Mouse (Mus musculus): Measurements from ENCODE around the gene Ccdc13.

DNA sequence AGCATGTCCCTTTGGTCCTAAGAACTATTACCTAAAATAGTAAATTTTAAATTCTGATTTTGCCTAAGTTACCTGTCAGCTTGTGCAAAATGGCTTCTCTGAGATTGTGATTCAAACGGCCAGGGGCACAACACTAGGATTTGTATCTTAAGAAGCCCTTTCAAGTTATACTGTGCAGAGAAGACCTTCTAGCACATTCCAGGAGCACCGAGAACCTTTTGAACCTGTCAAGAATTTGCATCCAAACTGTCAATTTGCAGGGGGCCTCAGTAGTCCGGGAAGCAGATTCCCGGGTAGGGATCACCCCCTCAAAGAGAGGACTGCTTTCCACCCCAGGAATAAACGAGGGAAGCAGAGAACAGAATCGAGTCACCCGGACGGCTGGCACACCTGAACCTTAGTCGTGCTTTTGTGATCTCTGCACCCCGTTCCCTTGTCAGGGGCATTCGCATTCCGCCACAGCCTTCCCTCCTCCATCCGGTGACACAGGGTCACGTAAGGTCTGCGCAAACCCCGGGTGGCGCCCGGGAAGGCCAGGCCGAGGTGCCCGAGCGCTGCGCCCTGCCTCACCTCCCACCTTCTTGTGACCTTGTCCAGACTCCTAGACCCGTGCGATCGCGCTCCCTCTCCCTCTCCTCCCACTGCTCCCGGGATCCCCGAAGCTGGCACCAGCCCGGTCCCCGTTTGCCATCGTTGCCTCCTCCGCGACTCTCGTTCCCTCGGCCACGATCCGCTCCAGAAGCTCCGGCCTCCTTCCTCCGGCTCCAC is 17.6 kb upstream of the Ccdc13 start:
- TF ChIP-seq POLR2A (IDR thresholded peaks at IDR 0.05; ENCODE audit: borderline replicate concordance, extremely low read depth, insufficient read depth, insufficient read length, poor library complexity, severe bottlenecking) (no peak), CTCF (IDR thresholded peaks at IDR 0.05; ENCODE audit: borderline replicate concordance, extremely low read depth, insufficient read depth, insufficient read length) (no peak)
